Mouse (Mus musculus): ENCODE results near the gene Ceacam19.
A peak's percentile ranks its signal among the peaks of the same experiment; 100 is the strongest.
"Not testable (repeated sequence)": the region's sequence is repeated elsewhere in the genome, so short reads cannot be mapped to it uniquely, and the experiment has no call there.

The Ceacam19 gene

DNA sequence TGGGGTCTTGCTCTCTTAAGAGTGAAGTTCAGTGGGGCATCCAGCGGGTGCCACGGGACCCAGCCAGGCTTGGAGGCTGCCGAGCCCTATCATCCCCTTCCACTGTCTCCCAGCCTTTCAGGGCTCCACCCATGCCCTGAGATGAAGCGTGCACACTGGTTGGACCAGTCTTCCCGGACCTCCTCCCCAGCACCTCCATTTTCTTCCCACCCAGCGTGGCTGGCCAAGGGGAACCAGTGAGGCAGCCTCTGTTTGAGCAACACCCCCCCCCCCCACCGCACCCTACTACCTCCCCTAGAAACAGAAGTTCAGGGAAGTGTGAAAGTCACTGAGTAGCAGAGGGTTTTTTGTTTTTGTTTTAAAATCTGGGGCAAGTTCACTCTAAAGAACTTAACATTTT is at the start of gene Ceacam19:
Gene Ceacam19, minus strand, starts transcription at position 117 of the 400 bp plus-strand sequence.
- DNase-seq (ENCODE audit: low read depth, low spot score) = no peak

DNA sequence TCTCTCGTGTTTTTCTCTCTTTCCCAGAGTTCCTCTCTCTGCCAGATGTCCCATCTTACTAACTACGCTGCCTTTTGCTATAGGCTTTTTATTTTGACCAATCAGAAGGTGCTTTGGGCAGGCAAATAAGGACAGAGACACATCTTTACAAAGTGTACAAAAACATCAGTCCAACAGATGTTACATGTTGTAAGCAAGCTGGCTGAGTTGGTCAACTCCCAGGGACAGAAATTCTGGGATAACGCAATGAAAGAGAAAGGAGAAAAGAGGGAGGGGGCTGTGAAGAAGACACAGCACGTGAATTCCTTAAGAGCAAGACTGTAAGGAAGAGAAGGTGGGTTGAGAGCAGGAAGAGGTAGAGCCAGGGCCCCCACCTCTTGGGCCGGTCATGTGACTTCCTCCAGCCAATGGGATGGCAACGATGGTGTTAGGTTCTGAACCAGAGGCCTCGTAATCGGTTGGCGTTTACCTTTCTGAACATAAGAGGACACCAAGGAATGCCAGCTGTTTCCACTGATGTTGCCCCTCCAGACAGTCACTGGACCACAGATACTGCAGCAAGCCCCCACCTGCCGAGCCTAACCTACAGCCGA is 49.6 kb upstream of the Ceacam19 start:
- DNase-seq (ENCODE audit: low read depth, low spot score) = no peak

- DNase-seq (ENCODE audit: low read depth, low spot score) = no peak
Observed at GRCm38 (mm10) chr7:19935961-19936360, 48.2 kb upstream of the Ceacam19 start.

DNA sequence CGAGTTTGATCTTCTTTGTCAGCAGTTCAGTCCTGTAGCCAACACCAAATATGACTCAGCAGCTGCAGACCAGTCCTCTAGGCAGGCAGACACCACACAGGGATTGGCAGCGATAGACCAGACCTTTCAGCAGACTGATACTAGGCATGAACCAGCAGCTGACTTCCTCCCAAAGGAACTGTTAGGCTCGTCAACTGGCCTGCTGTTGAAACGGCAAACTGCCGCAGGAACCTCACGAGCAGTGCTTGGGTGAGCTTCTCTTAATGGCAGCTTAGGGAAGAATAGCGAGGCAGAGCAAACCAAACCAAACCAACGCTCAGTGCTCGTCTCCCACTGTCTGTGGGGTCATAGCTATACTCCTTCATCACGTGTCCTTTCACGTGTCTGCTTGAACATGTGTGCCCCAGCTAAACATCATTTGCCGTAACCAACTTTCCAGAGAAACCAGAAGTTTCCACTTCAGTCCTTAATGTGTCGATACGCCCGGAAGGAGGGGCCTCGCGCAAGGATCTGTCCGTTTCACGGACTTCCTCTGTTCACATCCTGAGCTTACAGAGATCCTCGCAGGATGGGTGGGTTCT is 47.5 kb upstream of the Ceacam19 start:
- no peak for DNase-seq (ENCODE audit: low read depth, low spot score)

DNA sequence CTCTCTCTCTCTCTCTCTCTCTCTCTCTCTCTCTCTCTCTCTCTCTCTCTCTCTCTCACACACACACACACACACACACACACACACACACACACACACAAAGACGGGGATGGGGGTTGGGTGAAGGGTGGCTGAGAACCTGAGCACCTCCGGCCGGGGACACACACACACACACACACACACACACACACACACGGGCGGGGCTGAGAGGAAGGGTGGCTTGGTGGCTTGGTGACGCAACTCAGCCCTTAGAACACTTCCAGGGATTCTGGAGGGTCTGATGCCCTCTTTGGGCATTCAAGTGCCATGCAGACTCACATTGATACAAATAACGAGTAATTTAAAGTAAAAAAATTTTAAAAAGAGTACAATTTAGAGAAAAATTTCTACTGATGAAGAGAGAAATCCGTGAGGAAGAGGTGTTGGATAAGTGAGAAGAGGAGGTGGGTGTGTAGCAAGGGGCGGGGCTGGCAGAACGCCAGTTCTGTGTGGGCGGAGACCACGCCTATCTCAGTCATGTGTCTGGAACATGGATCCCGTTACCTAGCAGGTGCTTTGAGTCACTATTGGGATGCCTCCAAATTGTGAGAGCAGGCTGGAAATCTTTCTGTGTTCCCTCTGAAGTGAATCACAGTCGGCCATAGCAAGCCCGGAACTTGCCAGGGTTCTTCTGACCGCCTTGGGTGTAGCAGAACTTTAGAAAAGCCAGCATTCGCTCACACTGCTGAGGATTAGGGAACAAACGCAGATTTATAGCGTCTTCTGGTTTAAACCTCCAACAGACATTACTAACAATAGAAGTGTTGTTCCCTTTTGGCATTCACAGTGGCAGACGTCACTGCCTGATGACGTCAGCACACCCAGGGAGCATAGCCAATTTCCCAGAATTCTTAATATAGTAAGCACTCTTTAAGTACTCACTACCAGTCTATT is 45.4 kb upstream of the Ceacam19 start:
- peak; percentile 75 for DNase-seq (ENCODE audit: low read depth, low spot score)

DNA sequence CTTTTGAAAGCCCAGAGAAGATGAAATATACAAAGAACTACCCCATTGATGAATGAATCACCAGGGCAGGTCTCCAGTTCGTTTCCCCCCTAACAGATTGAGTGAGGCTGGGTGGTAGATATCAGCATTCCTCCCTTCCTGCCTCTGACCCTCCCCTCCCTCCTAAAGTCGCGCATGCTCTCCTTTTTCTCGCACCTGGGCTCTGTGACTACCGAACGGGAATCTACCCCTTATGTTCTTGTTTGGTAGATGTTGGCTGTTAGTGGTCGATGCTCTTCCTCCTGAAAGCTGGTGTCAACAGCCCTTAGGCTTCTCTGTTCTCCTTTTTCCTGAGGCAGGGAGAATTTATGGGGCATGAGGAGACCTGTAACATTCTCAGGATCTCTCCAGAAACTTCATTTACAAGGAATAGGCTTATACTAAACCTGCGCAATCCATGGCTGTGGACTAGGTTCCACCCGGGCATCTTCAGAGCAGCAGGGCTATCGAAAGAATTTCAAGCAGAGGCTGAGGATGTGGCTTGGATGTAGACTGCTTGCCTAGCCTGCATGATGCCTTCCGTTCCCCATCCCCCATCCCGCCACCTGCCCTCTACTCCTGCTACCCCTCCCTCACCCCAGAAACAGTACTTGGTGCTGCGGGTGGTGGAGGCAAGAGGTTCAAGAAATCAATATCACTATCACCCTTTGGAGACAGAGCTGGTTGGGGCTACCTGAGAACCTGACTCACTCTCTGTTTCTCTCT is 44.5 kb upstream of the Ceacam19 start:
- no peak for DNase-seq (ENCODE audit: low read depth, low spot score)

DNA sequence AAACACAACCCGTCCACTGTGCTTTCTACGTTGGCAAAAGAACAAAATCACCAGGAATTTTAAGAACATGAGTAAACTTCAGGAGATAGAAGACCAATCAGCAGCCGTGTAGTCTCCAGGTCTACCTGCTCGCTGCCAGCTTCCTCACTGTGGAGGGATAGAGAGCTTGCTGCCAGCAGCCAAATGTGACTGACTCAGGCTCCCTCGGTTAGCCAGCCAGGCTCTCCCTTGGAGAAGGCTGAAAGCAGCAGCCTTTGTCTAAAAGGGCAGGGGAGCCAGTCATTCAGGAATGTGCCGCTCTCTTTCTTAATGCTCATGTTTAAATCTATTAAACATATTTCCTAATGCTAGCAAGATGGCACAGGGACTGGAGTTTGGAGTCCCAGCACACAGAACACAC is 42.7 kb upstream of the Ceacam19 start:
- DNase-seq (ENCODE audit: low read depth, low spot score) = not testable (repeated sequence)

- DNase-seq (ENCODE audit: low read depth, low spot score) = no peak
Observed at GRCm38 (mm10) chr7:19928486-19928885, 40.7 kb upstream of the Ceacam19 start.

DNA sequence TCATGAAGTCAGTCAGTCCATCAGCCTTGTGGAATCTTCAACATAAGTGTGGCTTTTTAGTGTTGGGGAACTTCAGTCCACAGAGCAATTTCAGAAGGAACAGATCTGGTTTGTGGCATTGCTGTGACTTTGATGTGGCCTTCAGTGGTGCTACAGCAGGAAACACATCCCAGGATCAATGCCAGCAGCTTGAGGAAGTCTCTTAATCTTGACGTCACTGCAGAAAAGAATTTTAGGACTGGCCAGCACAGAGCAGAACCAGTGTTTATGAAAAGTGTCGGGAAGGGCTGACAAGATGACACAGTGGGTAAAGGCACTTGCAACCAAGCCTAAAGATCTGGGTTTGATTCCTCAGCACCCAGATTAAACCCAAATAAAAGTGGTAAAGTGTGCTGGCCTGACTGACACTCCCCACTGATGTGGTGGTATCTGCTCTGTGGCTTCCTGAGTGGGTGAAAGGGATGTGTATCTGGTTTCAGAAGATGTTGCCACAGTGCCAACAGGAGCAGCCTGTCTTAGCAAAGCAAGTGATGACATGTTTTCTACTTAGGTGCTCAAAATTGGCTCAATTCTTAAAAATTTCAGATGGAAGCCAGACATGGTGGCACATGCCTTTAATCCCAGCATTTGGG is 39.2 kb upstream of the Ceacam19 start:
- DNase-seq (ENCODE audit: low read depth, low spot score) = no peak

DNA sequence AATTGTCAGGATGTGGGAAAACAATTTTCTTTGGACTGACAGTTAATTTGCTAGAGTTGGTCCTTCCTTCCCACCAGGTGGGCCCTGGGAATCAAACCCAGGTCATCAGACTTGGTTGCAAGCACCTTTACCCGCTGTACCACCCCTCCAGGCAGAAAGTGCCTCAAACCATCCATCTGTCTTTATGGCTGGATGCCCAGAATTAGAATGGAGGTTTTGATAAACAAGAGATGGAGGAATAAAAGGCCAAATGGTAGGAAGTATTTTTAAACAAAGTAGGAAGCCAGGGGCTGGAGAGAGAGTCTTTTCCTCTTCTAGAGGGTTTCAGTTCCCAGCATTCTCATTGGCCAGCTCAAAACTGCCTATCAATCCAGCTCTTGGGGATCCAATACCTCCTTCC is 37.6 kb upstream of the Ceacam19 start:
- DNase-seq (ENCODE audit: low read depth, low spot score) = no peak

GRCm38 (mm10) chr7:19923797-19924196 is 36.0 kb upstream of the Ceacam19 start:
- no peak for DNase-seq (ENCODE audit: low read depth, low spot score)

DNA sequence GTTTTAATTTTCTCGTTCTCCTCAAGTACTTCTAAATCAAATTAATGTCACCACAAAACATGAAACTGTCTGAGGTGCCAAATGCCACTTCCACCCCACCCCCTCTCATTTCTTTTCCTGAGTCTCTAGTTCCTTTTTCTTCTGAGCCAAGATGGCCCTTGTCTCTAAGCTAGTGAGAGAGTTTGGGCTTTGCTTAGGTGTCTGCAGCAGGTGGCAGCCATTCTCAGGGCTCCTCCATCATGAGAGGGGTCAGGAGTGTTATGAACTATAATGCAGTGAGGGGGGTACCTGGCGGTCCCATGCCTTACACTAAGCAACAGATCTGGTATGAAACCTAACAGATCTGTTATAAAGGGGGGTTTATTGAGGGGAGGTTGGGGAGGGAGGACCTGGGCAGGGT is 35.6 kb upstream of the Ceacam19 start:
- no peak for DNase-seq (ENCODE audit: low read depth, low spot score)

DNA sequence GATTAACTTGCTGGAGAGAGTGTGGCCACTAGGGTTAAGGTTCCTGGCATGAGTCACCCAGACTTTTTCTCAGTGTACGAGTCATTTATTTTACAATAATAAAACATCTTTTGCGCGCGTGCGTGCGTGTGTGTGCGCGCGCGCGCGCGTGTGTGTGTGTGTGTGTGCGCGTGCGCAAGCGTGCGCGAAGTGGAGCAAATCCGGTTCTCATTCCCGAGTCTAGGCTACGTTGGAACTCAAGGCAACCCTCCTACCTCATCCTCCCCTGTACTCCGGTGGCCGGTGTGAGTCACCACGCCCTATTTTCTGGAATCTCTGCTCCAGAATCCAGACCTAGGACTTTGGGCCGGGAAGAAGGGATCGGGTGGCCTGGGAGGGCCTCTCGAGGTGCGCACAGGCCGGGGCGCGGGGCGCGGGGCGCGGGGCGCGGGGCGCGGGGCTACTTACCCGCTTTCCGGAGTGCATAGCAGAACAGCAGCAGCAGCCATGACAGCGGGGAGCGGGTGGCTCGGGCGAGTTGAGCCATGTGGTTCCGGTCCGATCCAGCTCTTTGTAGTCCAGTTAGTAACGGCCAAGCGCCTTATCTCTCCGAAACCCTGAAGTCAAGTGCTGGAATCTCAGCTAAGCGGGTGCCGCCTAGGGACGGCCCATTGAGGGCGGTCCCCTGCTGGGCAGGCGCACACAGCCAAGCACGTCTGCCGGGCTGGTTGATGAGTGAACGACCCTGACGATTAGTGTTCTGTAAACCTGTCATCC is 32.9 kb upstream of the Ceacam19 start, which contains the start of gene Pvr:
Gene Pvr, minus strand, starts transcription at position 655 of the 756 bp plus-strand sequence.
- peak; percentile 73 for DNase-seq (ENCODE audit: low read depth, low spot score)

GRCm38 (mm10) chr7:19920166-19920505 is 32.4 kb upstream of the Ceacam19 start:
- DNase-seq (ENCODE audit: low read depth, low spot score) = no peak

GRCm38 (mm10) chr7:19914558-19914957 is 26.8 kb upstream of the Ceacam19 start:
- no peak for DNase-seq (ENCODE audit: low read depth, low spot score)

DNA sequence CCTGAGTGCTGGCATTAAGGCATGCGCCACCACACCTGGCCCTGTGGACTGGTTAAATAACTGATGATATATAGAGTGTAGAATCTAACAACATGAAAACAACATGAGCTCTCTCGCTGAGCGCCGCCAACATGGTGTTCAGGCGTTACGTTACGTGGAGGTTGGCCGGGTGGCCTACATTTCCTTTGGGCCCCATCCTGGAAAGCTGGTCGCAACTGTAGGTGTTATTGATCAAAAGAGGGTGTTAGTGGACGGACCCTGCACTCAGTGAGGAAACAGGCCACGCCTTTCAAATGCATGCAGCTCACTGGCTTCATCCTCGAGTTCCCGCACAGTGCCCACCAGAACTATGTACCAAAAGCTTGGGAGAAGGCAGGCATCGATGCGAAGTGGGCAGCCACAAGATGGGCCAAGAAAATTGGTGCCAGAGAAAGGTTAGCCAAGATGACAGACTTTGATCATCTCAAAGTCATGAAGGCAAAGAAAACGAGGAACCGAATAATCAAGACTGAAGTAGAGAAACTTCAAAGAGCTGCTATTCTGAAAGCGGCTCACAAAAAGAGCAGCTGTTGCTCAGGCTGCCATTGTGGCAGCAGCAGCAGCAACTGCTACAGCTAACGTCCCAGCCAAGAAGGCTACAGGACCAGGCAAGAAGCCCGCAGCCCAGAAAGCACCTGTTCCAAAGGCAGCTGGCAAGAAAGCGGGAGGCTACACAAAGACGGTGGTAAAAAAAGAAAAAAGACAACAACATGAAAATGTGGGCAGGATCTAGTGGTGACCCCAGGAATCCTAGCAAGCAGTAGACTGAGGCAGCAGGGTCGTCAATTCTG is 24.1 kb upstream of the Ceacam19 start:
- no peak for DNase-seq (ENCODE audit: low read depth, low spot score)

DNA sequence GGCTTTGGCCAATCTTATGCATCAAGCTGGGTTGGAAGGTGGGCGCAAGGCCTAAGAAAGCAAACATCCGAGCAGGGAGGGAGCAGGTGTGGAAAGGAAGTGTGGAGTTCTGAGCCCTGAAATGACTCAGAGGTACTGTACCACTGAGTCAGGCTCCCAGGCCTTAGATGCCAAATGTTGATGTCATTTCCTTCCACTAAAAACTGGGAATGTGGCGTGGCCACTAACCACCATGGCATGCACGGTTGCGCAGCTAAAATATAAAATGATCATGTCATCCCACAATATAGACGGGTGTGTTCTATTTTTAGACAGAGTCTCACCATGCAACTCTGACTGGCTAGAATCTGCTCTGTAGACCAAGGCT is 23.5 kb upstream of the Ceacam19 start:
- DNase-seq (ENCODE audit: low read depth, low spot score) = no peak

GRCm38 (mm10) chr7:19910421-19911291 is 22.9 kb upstream of the Ceacam19 start:
- DNase-seq (ENCODE audit: low read depth, low spot score) = no peak

DNA sequence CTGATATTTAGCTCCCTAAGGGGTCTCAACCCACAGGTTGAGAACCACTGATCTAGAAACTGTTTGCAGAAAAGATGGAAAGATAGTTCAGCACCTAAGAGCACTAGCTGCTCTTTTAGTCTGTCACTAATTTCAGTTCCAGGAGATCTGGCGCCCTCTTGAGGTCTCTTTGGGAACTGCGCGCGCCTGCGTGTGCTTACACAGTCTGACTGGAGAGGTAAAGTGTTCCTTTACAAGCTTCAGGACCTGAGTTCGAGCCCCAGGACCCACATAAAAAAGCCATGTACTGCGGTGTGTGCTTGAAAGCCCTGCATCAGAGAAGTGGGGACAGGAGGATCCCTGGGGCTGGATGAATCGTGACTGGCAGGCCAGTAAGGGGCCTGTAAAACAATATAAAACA is 2.1 kb upstream of the Ceacam19 start:
- DNase-seq (ENCODE audit: low read depth, low spot score) = no peak

Measured in telencephalon, adult 2 months (tissue).